Mouse (Mus musculus) heart, postnatal 14 days (tissue): ENCODE measurements at regions not wholly inside any gene's neighbourhood (a gene's known extent, or its start where the extent isn't known, plus 50 kb on each side); places are given as distances from the start of the nearest gene placed in this dataset.
A peak's percentile ranks its signal among the peaks of the same experiment; 100 is the strongest.

Experiments used
- DNase-seq, 2 experiments: peaks; one replicate each; pipeline ENCODE4 v3.0.0; 2021 to 2022
- intact Hi-C: fragments of 180-260 bp; cut with DNase I; formaldehyde crosslinking; loops from one replicate; pipeline ENCODE4 v1.15.1; 2025

GRCm38 (mm10) chr13:99099794-99100429 lies 84.7 kb upstream of the Zfp366 start:
- intact Hi-C loops = no loop called here
- DNase-seq = no peak

- DNase-seq = peak in 1 of 2 experiments; percentile 27
- intact Hi-C loops = no loop called here
Observed at GRCm38 (mm10) chr13:99099226-99099625, 85.4 kb upstream of the Zfp366 start.

- DNase-seq = no peak
- intact Hi-C loops = no loop called here
Observed at GRCm38 (mm10) chr13:99097606-99098545, 86.7 kb upstream of the Zfp366 start.

- intact Hi-C loops = no loop called here
- no peak for DNase-seq
Observed at GRCm38 (mm10) chr13:99096837-99097236, 87.8 kb upstream of the Zfp366 start.

- no peak for DNase-seq
- intact Hi-C loops = no loop called here
Observed at GRCm38 (mm10) chr13:99095006-99095405, 89.6 kb upstream of the Zfp366 start.

- DNase-seq = no peak
- intact Hi-C loops = loop anchor here (5.0 kb wide), 1 partner anchor 37 kb away; no protein-coding TSS in a partner anchor
Observed at GRCm38 (mm10) chr13:99094221-99094620, 90.4 kb upstream of the Zfp366 start.

- intact Hi-C loops = loop anchor here (2.0 to 5.0 kb wide), 3 partner anchors 36 to 224 kb away; partner anchors contain the start of gene Tnpo1
- peak; percentile 80 to 84 for DNase-seq
Observed at GRCm38 (mm10) chr13:99093269-99093668, 91.4 kb upstream of the Zfp366 start.

DNA sequence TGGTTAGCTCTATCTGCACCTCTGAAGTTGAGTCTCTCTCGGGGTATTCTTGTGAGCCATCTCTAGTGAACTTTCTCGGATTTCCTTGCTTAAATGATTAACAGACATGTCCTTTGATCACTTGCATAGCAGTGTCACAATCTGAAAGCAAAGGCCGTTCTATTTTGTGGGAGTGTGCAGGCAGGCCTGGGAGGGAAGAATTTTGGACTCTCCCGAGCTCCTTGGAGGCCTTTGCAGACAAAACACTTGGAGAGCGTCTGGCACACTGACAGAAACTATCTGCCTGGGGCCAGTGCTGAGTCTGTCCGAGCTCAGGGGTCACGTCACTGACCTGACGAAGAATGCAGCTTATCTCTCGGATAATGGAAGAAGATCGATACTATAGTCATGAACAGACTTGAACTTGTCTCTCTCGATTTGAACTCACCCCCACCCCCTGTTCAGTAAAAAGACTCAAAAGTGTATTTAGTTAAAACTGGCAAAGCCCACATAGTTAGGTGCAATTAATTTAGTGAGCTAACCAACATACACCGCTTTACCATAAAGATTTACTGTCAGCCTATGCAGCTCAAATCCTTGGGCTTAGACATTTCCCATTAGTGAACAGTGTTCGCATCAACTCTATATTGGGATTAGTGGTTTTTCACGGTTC lies 92.2 kb upstream of the Zfp366 start:
- intact Hi-C loops = loop anchor here (2.0 to 5.0 kb wide), 3 partner anchors 35 to 224 kb away; partner anchors contain the start of gene Tnpo1
- peak; percentile 52 to 58 for DNase-seq

GRCm38 (mm10) chr13:99091562-99092278 lies 92.9 kb upstream of the Zfp366 start:
- intact Hi-C loops = loop anchor here (2.0 to 5.0 kb wide), 3 partner anchors 34 to 223 kb away; partner anchors contain the start of gene Tnpo1
- no peak for DNase-seq

DNA sequence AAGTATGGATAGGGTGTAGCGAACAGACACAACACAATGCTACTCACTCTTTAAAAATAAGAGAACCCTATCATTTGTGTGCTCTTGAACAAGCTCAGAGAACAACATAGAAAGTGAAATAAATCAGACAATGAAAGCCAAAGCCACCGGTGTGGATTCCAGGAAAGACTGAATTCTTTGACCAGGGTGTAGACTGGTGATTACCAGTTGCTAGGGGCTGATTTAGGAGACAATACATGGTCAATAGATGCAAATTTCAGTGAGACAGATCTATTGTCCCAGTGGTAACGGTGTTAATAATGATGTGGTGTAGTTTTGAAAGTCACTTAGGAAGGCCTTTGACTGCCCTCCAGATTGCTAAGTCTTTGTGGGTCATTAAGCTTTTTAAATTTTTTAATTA lies 94.3 kb upstream of the Zfp366 start:
- DNase-seq = no peak
- intact Hi-C loops = loop anchor here (5.0 kb wide), 1 partner anchor 33 kb away; no protein-coding TSS in a partner anchor

- intact Hi-C loops = no loop called here
- DNase-seq = no peak
Observed at GRCm38 (mm10) chr13:99088285-99088684, 96.3 kb upstream of the Zfp366 start.

DNA sequence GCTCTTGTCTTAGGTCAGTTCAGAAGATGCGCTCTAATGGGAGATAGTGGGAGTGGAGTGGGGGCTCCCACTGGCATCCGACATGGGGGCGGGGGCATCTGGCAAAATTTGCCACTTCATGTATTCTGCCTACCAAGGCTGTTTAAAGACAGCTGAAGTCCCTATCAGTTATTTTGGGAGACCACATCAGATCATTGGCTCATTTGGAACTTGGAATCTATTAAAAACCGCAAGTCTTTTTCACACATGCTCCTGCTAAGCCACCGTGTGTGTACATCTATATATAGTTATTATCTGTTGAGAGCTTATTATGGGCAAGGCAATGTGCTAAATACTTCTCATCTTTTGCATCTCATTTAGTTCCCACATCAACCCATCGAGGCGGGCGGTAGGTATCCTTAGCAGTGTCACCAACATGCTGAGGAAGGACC lies 95.0 kb upstream of the 1700024P04Rik start:
- intact Hi-C loops = no loop called here
- DNase-seq = no peak

- DNase-seq = no peak
- intact Hi-C loops = no loop called here
Observed at GRCm38 (mm10) chr13:99078643-99079042, 94.3 kb upstream of the 1700024P04Rik start.

- intact Hi-C loops = no loop called here
- no peak for DNase-seq
Observed at GRCm38 (mm10) chr13:99077039-99077749, 92.8 kb upstream of the 1700024P04Rik start.

DNA sequence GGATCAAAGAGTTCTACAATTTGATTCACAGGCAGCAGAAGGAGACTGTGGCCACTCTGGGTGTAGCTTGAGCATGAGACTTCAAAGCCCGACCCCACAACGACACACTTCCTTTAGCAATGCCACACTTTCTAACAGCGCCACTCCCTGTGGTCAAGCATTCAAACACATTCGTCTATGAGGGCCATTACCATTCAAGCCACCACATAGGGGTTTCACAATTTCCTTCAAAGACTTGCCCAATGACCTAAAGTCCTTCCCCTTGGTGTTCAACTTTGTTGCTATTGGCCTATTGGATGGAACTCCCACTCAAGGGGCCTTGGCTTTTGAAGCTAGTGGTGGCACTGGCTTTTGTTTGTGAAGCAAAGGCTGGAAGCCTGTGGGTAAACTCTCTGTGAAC lies 91.1 kb upstream of the 1700024P04Rik start:
- no peak for DNase-seq
- intact Hi-C loops = no loop called here

DNA sequence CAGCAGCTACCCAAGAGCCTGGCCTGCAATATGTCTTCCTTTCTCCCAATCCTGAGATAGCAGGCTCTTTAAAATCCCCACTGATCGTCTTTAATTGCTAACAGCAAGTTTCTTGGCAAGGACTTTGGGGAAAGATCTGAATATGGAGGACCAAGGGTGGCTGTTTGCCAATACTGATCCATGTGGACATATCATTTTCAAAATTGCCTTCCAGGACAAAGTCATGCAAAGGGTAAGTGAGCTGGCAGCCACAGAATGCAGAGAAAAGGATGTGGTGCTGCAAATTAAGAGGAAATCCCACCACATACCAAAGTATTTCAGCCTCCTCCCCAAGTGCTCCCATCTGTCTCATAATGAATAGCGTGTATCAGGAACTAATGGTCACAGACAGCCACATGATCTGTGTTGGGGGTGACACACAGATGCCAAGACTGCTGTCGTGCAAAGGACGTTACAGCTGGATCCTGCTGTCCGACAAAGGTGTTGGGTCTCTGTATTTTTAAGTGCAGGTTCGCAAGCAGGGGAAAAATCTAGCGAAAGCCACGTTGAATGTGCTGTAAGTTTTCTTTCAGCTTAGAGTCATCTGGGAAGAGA lies 87.6 kb upstream of the 1700024P04Rik start:
- DNase-seq = no peak
- intact Hi-C loops = no loop called here

GRCm38 (mm10) chr13:99071413-99071812 lies 87.0 kb upstream of the 1700024P04Rik start:
- intact Hi-C loops = no loop called here
- peak; percentile 60 to 62 for DNase-seq

DNA sequence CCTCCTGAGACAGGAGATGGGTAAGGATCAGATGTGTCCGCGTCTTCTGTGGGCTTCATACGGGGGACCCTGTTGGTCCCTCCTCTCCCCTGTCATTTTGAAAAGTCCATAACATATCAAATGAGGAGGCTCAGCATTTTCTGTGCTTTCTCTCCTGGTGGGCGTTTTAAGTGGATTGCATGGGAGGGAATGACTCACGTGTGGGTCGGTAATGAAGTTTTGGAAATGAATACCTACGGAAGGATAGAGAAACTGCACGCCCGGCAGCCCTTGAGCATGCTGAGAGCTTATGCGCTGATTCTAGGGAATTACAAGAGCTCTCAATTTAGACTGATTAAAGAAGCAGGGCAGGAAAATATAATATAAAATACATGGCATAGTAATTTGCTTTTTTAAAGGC lies 85.4 kb upstream of the 1700024P04Rik start:
- DNase-seq = no peak
- intact Hi-C loops = no loop called here

DNA sequence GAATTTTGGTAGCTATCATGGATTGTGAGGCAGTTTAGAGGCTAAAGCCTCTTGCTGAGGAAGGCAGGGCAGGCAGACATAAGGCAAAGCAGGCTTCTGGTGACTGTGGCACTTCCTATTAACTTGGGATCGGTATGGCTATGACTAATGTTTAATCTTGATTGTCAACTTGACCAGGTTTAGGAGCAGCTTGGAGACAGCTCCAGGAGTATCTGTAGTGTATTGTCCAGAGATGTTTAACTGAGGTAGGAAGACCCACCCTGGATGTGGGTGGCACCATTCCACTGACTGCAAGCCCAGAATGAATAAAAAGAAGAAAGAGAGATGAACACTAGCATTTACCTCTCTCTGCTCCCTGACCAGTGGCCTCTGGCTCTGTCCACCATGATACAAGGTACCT lies 83.1 kb upstream of the 1700024P04Rik start:
- intact Hi-C loops = no loop called here
- DNase-seq = no peak
